Mouse (Mus musculus) megakaryocyte-erythroid progenitor cell, adult 5-6 weeks (primary cell): ENCODE measurements at regions not wholly inside any gene's neighbourhood (a gene's known extent, or its start where the extent isn't known, plus 50 kb on each side); places are given as distances from the start of the nearest gene placed in this dataset.
A peak's percentile ranks its signal among the peaks of the same experiment; 100 is the strongest.
"Not testable (repeated sequence)": the region's sequence is repeated elsewhere in the genome, so short reads cannot be mapped to it uniquely, and the experiment has no call there.

ENCODE experiments used
- ATAC-seq: replicated peaks from 2 replicates; pipeline ENCODE4 v1.8.0; 2016; ENCODE audit warnings: mild to moderate bottlenecking, inconsistent platforms; ENCODE audit not compliant: severe bottlenecking, poor library complexity, low FRiP score, low TSS enrichment

GRCm38 (mm10) chr11:29628476-29628875 lies 64.3 kb upstream of the Rtn4 start:
- ATAC-seq, result no peak

GRCm38 (mm10) chr11:29632486-29632885 lies 60.3 kb upstream of the Rtn4 start:
- ATAC-seq, result no peak

- not testable (repeated sequence) for ATAC-seq
Observed at GRCm38 (mm10) chr11:29633288-29633687, 59.5 kb upstream of the Rtn4 start.

- ATAC-seq, result no peak
Observed at GRCm38 (mm10) chr11:29636759-29637200, 56.0 kb upstream of the Rtn4 start.

- ATAC-seq, result no peak
Observed at GRCm38 (mm10) chr11:29638093-29638669, 54.6 kb upstream of the Rtn4 start.

GRCm38 (mm10) chr11:29638861-29639260 lies 53.9 kb upstream of the Rtn4 start:
- peak; percentile 62 for ATAC-seq
